Mouse (Mus musculus) naive thymus-derived CD4-positive, alpha-beta T cell, adult 2 months (primary cell): ENCODE data around the gene Krt31.

Experiments used
- DNase-seq: peaks from one replicate; pipeline ENCODE4 v3.0.0-alpha.2; 2011; ENCODE audit warnings: low read depth

Krt31 gene

DNA sequence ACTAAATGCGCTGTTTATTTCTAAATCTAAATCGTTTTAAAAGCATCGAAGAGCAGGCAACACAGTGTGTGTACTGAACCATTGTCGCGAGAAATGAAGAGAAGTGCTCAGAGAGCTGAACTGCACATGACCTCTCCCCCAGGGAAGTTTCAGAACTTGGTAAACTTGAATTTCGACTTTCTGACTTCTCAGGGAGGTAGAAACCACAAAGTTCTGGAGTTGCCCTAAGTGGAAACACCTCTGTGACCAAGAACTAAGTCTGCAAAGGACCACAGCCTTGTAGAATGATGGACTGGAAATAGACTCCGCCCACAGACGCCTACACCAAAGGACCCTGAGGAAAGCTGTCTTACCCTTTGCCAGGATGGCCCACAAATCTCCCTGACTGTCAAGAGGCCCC, 44.4 kb downstream of the Krt31 start:
- no peak for DNase-seq

DNA sequence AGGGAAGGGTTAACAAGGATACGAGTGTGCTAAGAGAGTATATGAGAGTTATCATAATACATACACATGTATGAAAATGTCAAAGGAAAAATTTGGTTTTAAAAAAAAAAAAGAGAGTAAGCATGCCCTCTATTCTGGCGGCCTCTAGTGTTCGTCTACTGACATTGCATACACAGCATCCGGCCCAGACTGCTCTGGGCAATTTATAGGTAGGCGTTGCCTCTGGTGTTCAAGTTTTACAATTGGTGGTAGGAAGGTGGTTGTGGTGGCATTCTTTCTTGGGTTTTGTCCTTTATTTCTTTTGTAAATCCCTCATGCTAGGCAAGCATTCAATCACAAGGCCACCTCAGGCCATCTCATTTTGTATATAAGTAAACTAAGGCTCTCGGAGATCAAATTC, 45.5 kb downstream of the Krt31 start:
- peak; percentile 32 for DNase-seq

DNA sequence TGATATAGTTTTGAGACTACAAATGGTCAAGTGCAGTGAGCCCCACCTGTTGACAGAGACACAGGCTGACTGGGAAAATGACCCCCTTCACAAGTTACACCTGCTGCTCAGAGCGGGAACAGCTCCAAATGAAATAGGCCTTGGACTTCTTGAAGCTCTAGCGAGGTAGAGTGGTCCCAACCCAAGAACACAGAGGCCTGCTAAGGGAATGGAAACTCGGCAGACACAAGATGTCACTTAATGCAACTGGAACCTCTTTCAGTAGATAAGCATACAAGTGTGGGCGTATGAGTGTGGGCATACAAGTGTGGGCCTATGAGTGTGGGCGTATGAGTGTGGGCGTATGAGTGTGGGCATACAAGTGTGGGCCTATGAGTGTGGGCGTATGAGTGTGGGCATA, 51.3 kb downstream of the Krt31 start:
- no peak for DNase-seq
